Mouse (Mus musculus) limb, embryonic 10.5 days (tissue): ENCODE results near the gene Cdc42ep4. TPM values are rescaled to one million over a fixed set of nuclear protein-coding genes. Genes with fewer than 3 reads are reported as not detected.

ENCODE experiments used
- DNase-seq: peaks from one replicate; pipeline ENCODE4 v3.0.0-alpha.2; 2017; ENCODE audit warnings: low spot score
- H3K27ac ChIP-seq: fragments of 300-500 bp; sonication (generic); 2 replicates; pipeline ENCODE4 v1.5.1; 2016; ENCODE audit warnings: mild to moderate bottlenecking
- H3K27me3 ChIP-seq: fragments of 300-500 bp; sonication (generic); 2 replicates; pipeline ENCODE4 v1.6.1; 2016; ENCODE audit warnings: low read depth, mild to moderate bottlenecking; ENCODE audit not compliant: poor library complexity, severe bottlenecking
- H3K36me3 ChIP-seq: fragments of 300-500 bp; sonication (generic); 2 replicates; pipeline ENCODE4 v1.6.1; 2016; ENCODE audit warnings: mild to moderate bottlenecking, moderate library complexity
- H3K4me1 ChIP-seq: fragments of 300-500 bp; sonication (generic); 2 replicates; pipeline ENCODE4 v1.6.1; 2016
- H3K4me3 ChIP-seq: fragments of 300-500 bp; sonication (generic); 2 replicates; pipeline ENCODE4 v1.5.1; 2016; ENCODE audit warnings: mild to moderate bottlenecking, moderate library complexity
- H3K9me3 ChIP-seq: fragments of 300-500 bp; sonication (generic); replicated peaks from 2 replicates; pipeline ENCODE4 v1.6.1; 2016; ENCODE audit warnings: mild to moderate bottlenecking
- WGBS: fragments of 180-500 bp; shearing (Covaris S2); methylation state at CpG from one replicate; pipeline ENCODE4 v1.1.7; 2016; 5-methylcytosine and 5-hydroxymethylcytosine counted together
- polyA plus RNA-seq: library from polyadenylated mRNA; unstranded; fragments of >200 nt; fragmentation: Nextera tagmentation; extraction: Ambion mirVana; gene quantifications from 2 replicates; pipeline ENCODE4 v1.2.1, GENCODE M21; 2016

Cdc42ep4 gene
- polyA plus RNA-seq, 1 experiment from 2014 or later, result 130 TPM

GRCm38 (mm10) chr11:113785406-113786171 is 33.9 kb upstream of the Cdc42ep4 start:
- Histone ChIP-seq H3K9me3 (no peaks in the 10 kb centered on the region), H3K36me3 (no peaks in the 10 kb centered on the region), H3K27me3 (no peaks in the 10 kb centered on the region), H3K27ac (peak overlapping the region; percentile 94), H3K4me1 (peaks cover 73% of the 10 kb centered on the region), H3K4me3 (peak overlapping the region; percentile 46)
- peak; percentile 92 for DNase-seq
- WGBS, result 0% methylated on average over 19 of the region's 19 CpGs

DNA sequence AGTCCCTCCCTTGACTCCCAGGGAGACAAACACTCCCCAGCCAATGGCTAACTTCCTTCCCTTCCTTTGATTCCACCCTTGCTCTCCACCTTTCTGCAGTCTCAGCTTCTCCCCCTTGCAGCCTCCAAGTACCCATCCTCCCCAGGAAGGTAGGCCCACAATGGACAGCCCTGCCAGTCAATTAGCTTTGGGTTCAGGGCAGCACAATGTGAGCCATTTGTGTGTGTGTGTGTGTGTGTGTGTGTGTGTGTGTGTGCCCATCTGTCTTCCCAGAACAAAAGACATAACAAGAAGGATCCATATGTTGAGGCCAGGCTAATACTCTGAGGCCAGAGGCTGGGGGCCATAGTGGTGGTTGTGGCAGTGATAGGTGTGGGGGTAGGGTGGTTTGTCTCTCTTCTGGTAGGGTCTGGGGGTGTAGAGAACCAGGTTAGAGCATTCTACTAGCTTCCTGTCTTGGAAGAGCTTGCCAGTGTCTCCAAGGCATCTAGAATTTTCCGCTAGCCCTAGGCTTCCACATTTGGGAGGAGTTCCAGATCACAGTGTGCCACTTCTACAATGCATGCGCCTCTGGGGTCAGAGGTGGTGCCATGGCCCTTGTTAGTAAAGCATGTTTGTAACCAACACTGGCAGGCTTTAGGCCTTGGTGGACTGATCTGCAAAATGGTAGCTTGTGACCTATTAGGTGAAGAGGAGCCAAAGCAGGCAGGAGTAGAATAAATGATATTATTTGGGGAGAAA is 33.1 kb upstream of the Cdc42ep4 start:
- Histone ChIP-seq H3K4me3 (peak overlapping the region; percentile 46), H3K27me3 (no peaks in the 10 kb centered on the region), H3K4me1 (peaks cover 81% of the 10 kb centered on the region), H3K27ac (peak overlapping the region; percentile 94), H3K9me3 (no peaks in the 10 kb centered on the region), H3K36me3 (no peaks in the 10 kb centered on the region)
- DNase-seq, result no peak
- WGBS, result 37% methylated on average over 2 of the region's 2 CpGs

DNA sequence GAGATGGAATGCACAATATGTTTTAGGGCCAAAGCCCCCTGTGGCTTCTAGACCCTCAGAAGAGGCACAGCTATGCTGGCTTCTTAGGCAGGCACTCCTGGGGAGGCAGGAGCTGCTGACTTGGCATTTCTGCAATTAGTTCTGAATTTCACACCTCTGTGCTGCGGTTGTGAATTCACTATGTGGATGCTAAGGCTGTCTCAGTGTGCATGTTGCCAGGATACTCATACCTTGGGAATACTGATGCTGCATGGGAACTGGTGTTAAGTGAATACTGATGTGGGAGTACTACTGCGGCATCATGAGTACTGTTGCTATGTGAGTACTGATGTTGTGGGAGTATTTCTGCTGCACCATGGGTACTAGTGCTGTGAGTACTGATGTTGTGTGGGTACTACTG is 30.8 kb upstream of the Cdc42ep4 start:
- Histone ChIP-seq H3K36me3 (no peaks in the 10 kb centered on the region), H3K4me1 (peaks cover 81% of the 10 kb centered on the region), H3K9me3 (no peaks in the 10 kb centered on the region), H3K27me3 (no peaks in the 10 kb centered on the region), H3K27ac (peak overlapping the region; percentile 66), H3K4me3 (no peak overlapping the region)
- DNase-seq, result no peak
- 90% methylated on average over 2 of the region's 2 CpGs for WGBS

DNA sequence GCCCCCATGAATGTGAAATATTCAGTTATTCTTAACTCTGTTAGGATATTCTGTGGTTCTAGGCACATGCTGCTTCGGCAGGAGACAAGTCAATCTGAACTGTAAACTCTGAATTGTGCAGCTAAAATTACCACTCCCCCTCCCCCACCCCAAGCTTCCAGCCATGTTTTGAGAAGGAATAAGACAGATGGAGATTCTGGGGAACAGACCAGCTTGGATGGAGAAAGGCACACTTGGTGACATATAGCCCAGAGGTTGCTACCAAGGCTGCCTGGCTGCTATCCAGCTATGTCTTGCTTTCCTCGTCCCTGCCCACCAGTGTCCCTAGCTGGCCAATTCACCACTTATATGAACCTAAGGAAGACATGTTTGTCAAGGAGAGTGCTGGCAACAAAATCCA is 30.3 kb upstream of the Cdc42ep4 start:
- WGBS, result 78% methylated on average over 2 of the region's 2 CpGs
- H3K4me3 ChIP-seq, result no peak overlapping the region
- no peak for DNase-seq

DNA sequence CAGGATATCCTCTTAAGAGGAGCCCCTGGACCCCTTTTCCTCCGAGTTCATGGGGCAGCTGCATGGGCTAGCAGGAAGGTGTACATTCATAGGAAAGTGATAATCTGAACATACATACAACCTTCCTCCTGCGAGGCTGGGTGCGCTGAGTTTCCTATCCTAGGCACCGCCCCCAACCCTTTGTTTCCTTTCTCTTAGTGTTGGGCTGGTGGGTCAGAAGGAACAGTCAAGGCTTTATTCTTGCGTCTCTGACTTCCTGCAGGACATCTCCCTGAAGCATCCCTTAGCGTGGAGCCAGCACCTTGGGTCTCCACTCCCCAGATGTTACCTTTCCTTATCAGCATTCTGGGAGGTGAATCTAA is 28.0 kb upstream of the Cdc42ep4 start:
- Histone ChIP-seq H3K4me1 (peaks cover 62% of the 10 kb centered on the region), H3K4me3 (peak overlapping the region; percentile 13; the same call in 1 of the 2 replicates), H3K27ac (peak overlapping the region; percentile 77), H3K9me3 (no peaks in the 10 kb centered on the region), H3K27me3 (no peaks in the 10 kb centered on the region), H3K36me3 (no peaks in the 10 kb centered on the region)
- WGBS, result 34% methylated on average over 6 of the region's 6 CpGs
- DNase-seq, result no peak

More for the DNA sequence above, 30.3 kb upstream of the Cdc42ep4 start:
- peaks cover 81% of the 10 kb centered on the region for H3K4me1 ChIP-seq
- no peaks in the 10 kb centered on the region for H3K9me3 ChIP-seq
- H3K27ac ChIP-seq, result peak overlapping the region; percentile 66
- H3K27me3 ChIP-seq, result no peaks in the 10 kb centered on the region
- H3K36me3 ChIP-seq, result no peaks in the 10 kb centered on the region

- Histone ChIP-seq H3K4me1 (peaks cover 57% of the 10 kb centered on the region), H3K27ac (peak overlapping the region; percentile 77), H3K4me3 (peak overlapping the region; percentile 13), H3K27me3 (no peaks in the 10 kb centered on the region), H3K36me3 (no peaks in the 10 kb centered on the region), H3K9me3 (no peaks in the 10 kb centered on the region)
- no peak for DNase-seq
- 40% methylated on average over 20 of the region's 20 CpGs for WGBS
These were observed 27.3 kb upstream of the Cdc42ep4 start for GRCm38 (mm10) chr11:113778733-113779679.

- 70% methylated on average over 8 of the region's 8 CpGs for WGBS
- peaks cover 60% of the 10 kb centered on the region for H3K4me1 ChIP-seq
- no peak overlapping the region for H3K27ac ChIP-seq
- DNase-seq, result no peak
- H3K9me3 ChIP-seq, result no peaks in the 10 kb centered on the region
- H3K36me3 ChIP-seq, result no peaks in the 10 kb centered on the region
- no peaks in the 10 kb centered on the region for H3K27me3 ChIP-seq
- no peak overlapping the region for H3K4me3 ChIP-seq
These were observed 26.3 kb upstream of the Cdc42ep4 start for GRCm38 (mm10) chr11:113777878-113778464.

DNA sequence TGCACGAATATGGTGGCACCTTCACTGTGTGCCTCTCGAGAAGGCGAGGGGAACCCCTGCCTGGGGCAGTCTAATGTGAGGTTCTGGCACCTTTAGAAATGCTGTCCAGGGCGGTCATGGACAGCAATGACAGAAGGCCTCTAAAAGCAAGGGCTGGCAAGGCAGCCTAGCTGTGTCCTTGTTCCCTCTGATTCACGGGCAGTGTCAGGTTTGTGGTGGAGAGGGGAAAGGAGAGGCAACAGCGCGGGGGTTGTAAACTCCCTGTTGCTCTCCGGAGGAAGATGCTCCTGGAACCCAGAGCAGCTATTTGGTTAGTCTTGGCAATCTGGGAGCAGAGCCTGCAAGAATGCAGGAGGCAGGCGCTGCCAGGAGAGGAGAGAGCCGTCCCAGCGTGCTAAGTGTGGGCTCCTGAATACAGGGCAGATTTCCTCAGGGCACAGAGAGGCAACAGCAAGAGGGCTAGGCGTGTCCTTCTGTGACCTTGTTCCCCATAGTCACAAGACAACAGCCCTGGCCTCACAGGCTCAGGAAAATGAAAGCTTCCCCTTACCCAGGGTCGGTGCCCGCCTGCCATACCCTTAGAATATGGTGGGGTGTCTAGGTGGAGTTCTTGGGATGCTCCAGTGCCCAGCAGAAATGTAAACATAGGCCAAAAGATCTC is 25.3 kb upstream of the Cdc42ep4 start:
- Histone ChIP-seq H3K27me3 (no peaks in the 10 kb centered on the region), H3K9me3 (no peaks in the 10 kb centered on the region), H3K36me3 (no peaks in the 10 kb centered on the region), H3K4me1 (peaks cover 54% of the 10 kb centered on the region), H3K4me3 (no peak overlapping the region), H3K27ac (peak overlapping the region; percentile 39; the same call in 1 of the 2 replicates)
- no peak for DNase-seq
- 70% methylated on average over 14 of the region's 14 CpGs for WGBS

GRCm38 (mm10) chr11:113774773-113775172 is 23.1 kb upstream of the Cdc42ep4 start:
- 94% methylated on average over 3 of the region's 3 CpGs for WGBS
- Histone ChIP-seq H3K9me3 (no peaks in the 10 kb centered on the region), H3K36me3 (no peaks in the 10 kb centered on the region), H3K27me3 (no peaks in the 10 kb centered on the region), H3K4me3 (no peak overlapping the region), H3K4me1 (peaks cover 34% of the 10 kb centered on the region), H3K27ac (no peak overlapping the region)
- DNase-seq, result no peak

DNA sequence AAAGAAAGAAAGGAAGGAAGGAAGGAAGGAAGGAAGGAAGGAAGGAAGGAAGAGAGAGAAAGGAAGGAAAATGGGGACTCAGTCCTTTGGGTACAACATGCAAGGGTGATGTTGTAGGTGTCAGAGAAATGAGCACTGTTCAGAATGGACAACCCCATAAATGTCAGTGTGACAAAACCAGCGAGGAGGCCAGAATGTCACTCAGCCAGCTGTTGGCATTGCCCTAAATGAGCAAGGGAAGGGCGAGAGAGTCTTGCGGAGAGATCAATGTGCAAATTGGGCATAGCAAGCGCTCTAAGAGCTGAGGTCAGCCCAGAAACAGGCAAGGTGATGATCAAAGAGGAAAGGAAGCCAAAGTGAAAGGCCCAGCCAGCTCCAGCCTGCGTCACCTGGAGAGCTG is 21.5 kb upstream of the Cdc42ep4 start:
- Histone ChIP-seq H3K9me3 (no peaks in the 10 kb centered on the region), H3K4me1 (peaks cover 21% of the 10 kb centered on the region), H3K27ac (peak overlapping the region; percentile 31; the same call in 1 of the 2 replicates), H3K36me3 (no peaks in the 10 kb centered on the region), H3K27me3 (no peaks in the 10 kb centered on the region), H3K4me3 (no peak overlapping the region)
- DNase-seq, result no peak
- WGBS, result 80% methylated on average over 5 of the region's 5 CpGs

GRCm38 (mm10) chr11:113771187-113771586 is 19.5 kb upstream of the Cdc42ep4 start:
- DNase-seq, result no peak
- Histone ChIP-seq H3K4me1 (peaks cover 26% of the 10 kb centered on the region), H3K4me3 (no peak overlapping the region), H3K27ac (no peak overlapping the region), H3K36me3 (no peaks in the 10 kb centered on the region), H3K9me3 (no peaks in the 10 kb centered on the region), H3K27me3 (no peaks in the 10 kb centered on the region)
- 92% methylated on average over 13 of the region's 13 CpGs for WGBS

GRCm38 (mm10) chr11:113768356-113768755 is 16.7 kb upstream of the Cdc42ep4 start:
- no peak for DNase-seq
- Histone ChIP-seq H3K36me3 (no peaks in the 10 kb centered on the region), H3K27ac (0 out of 2 replicates have a peak overlapping the region, but pooled peaks have one; percentile 10), H3K4me3 (no peak overlapping the region), H3K27me3 (no peaks in the 10 kb centered on the region), H3K9me3 (no peaks in the 10 kb centered on the region), H3K4me1 (peaks cover 43% of the 10 kb centered on the region)
- 82% methylated on average over 3 of the region's 3 CpGs for WGBS
